Mouse (Mus musculus) MN1 (cell line): Measurements from ENCODE around the gene Ptprh.

Source experiments
- DNase-seq: peaks from one replicate; pipeline ENCODE4 v3.0.0-alpha.2; 2016; ENCODE audit warnings: low spot score

Ptprh gene

GRCm38 (mm10) chr7:4501558-4502397, 102.1 kb downstream of the Ptprh start, which contains the start of gene Ppp1r12c:
Gene Ppp1r12c, minus strand, starts transcription at chr7:4501680.
- DNase-seq: peak; percentile 92

GRCm38 (mm10) chr7:4500892-4501471, 102.9 kb downstream of the Ptprh start:
- DNase-seq: peak; percentile 44

- no peak for DNase-seq
These were observed 104.8 kb downstream of the Ptprh start for GRCm38 (mm10) chr7:4499034-4499433.
